Mouse (Mus musculus): ENCODE data around the gene Ndufs8. TPM values are rescaled to one million over a fixed set of nuclear protein-coding genes. Genes with fewer than 3 reads are reported as not detected.

Gene Ndufs8
- polyA plus RNA-seq, 1 experiment: 423 TPM

GRCm38 (mm10) chr19:3955033-3955432 lies 42.5 kb upstream of the Ndufs8 start:
- no peak overlapping the region for H3K27ac ChIP-seq (ENCODE audit: insufficient read depth, low read depth, low read length)
- TF ChIP-seq POLR2A (IDR thresholded peaks at IDR 0.05; ENCODE audit: low read depth, low read length) (no peak), CTCF (IDR thresholded peaks at IDR 0.05; ENCODE audit: extremely low read depth, insufficient read length, insufficient replicate concordance, low read depth, low read length) (no peak)
- peaks cover 25% of the 10 kb centered on the region for H3K4me1 ChIP-seq (ENCODE audit: control insufficient read depth, insufficient read depth, insufficient read length, low read length)
- WGBS: 60% methylated on average over 3 of the region's 3 CpGs
- no peak overlapping the region for H3K4me3 ChIP-seq (ENCODE audit: low read depth, low read length)
- no peaks in the 10 kb centered on the region for H3K36me3 ChIP-seq (ENCODE audit: control insufficient read depth, insufficient read depth, low read length)
- H3K27me3 ChIP-seq (ENCODE audit: control insufficient read depth, insufficient read depth, low read length): no peaks in the 10 kb centered on the region

DNA sequence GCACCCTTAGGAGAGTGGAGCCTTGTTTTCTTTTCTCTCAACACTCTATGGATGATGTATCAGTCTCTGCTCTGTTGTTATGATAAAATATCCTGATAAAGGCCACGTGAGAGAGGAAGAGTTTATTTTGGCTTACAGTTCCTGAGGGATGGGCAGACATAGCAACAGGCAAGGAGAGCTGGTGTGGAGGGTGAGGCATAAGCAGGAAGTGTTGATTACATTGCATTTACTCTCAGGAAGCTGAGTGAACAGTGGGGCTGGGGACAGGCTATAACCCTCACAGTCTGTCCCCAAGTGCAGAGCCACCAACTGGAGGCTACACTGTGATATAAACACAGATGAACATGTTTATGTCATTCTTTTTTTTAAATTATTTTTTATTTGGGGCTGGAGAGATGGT lies 39.5 kb upstream of the Ndufs8 start:
- WGBS: 40% methylated on average over 1 of the region's 1 CpGs
- Histone ChIP-seq H3K4me1 (ENCODE audit: control insufficient read depth, insufficient read depth, insufficient read length, low read length) (peaks cover 15% of the 10 kb centered on the region), H3K4me3 (ENCODE audit: low read depth, low read length) (no peak overlapping the region), H3K27me3 (ENCODE audit: control insufficient read depth, insufficient read depth, low read length) (no peaks in the 10 kb centered on the region), H3K27ac (ENCODE audit: insufficient read depth, low read depth, low read length) (no peak overlapping the region), H3K36me3 (ENCODE audit: control insufficient read depth, insufficient read depth, low read length) (peaks cover 14% of the 10 kb centered on the region)
- no peak for TF ChIP-seq POLR2A (IDR thresholded peaks at IDR 0.05; ENCODE audit: low read depth, low read length)
- no peak for TF ChIP-seq CTCF (IDR thresholded peaks at IDR 0.05; ENCODE audit: extremely low read depth, insufficient read length, insufficient replicate concordance, low read depth, low read length)

- Histone ChIP-seq H3K27ac (ENCODE audit: insufficient read depth, low read depth, low read length) (no peak overlapping the region), H3K27me3 (ENCODE audit: control insufficient read depth, insufficient read depth, low read length) (no peaks in the 10 kb centered on the region), H3K4me3 (ENCODE audit: low read depth, low read length) (no peak overlapping the region), H3K4me1 (ENCODE audit: control insufficient read depth, insufficient read depth, insufficient read length, low read length) (peaks cover 12% of the 10 kb centered on the region), H3K36me3 (ENCODE audit: control insufficient read depth, insufficient read depth, low read length) (peaks cover 16% of the 10 kb centered on the region)
- TF ChIP-seq CTCF (IDR thresholded peaks at IDR 0.05; ENCODE audit: extremely low read depth, insufficient read length, insufficient replicate concordance, low read depth, low read length): no peak
- no peak for TF ChIP-seq POLR2A (IDR thresholded peaks at IDR 0.05; ENCODE audit: low read depth, low read length)
These were observed 38.9 kb upstream of the Ndufs8 start for GRCm38 (mm10) chr19:3951461-3951860.

DNA sequence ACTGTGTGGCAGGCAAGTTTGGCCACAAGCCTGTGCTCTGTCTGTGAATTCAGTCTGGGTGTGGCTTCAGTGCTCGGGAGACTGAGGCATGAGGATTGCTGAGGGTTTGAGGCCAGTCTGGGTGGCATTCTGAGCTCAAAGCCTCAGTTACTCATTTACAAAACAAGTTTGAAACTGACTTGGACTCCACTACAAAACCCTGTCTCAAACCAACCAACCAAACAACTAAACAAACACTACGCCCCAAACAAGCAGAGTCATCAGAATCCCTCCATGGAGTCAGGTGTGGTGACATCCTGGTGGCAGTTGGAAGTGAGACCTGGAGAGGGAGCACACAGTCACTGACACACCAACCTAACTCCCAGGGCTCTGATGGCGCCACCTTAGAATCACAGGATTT lies 37.8 kb upstream of the Ndufs8 start:
- H3K4me3 ChIP-seq (ENCODE audit: low read depth, low read length): no peak overlapping the region
- no peak overlapping the region for H3K27ac ChIP-seq (ENCODE audit: insufficient read depth, low read depth, low read length)
- H3K27me3 ChIP-seq (ENCODE audit: control insufficient read depth, insufficient read depth, low read length): no peaks in the 10 kb centered on the region
- H3K4me1 ChIP-seq (ENCODE audit: control insufficient read depth, insufficient read depth, insufficient read length, low read length): peaks cover 4% of the 10 kb centered on the region
- WGBS: 90% methylated on average over 3 of the region's 3 CpGs
- TF ChIP-seq POLR2A (IDR thresholded peaks at IDR 0.05; ENCODE audit: low read depth, low read length) (no peak), CTCF (IDR thresholded peaks at IDR 0.05; ENCODE audit: extremely low read depth, insufficient read length, insufficient replicate concordance, low read depth, low read length) (no peak)
- H3K36me3 ChIP-seq (ENCODE audit: control insufficient read depth, insufficient read depth, low read length): peaks cover 18% of the 10 kb centered on the region

- no peak overlapping the region for H3K4me3 ChIP-seq (ENCODE audit: low read depth, low read length)
- peaks cover 19% of the 10 kb centered on the region for H3K36me3 ChIP-seq (ENCODE audit: control insufficient read depth, insufficient read depth, low read length)
- no peak overlapping the region for H3K27ac ChIP-seq (ENCODE audit: insufficient read depth, low read depth, low read length)
- H3K4me1 ChIP-seq (ENCODE audit: control insufficient read depth, insufficient read depth, insufficient read length, low read length): peaks cover 3% of the 10 kb centered on the region; the same call in 1 of the 2 replicates
- TF ChIP-seq POLR2A (IDR thresholded peaks at IDR 0.05; ENCODE audit: low read depth, low read length): no peak
- TF ChIP-seq CTCF (IDR thresholded peaks at IDR 0.05; ENCODE audit: extremely low read depth, insufficient read length, insufficient replicate concordance, low read depth, low read length): no peak
- whole genome bisulfite sequencing: 88% methylated on average over 14 of the region's 14 CpGs
- H3K27me3 ChIP-seq (ENCODE audit: control insufficient read depth, insufficient read depth, low read length): no peaks in the 10 kb centered on the region
These were observed 36.0 kb upstream of the Ndufs8 start for GRCm38 (mm10) chr19:3948546-3948945.

DNA sequence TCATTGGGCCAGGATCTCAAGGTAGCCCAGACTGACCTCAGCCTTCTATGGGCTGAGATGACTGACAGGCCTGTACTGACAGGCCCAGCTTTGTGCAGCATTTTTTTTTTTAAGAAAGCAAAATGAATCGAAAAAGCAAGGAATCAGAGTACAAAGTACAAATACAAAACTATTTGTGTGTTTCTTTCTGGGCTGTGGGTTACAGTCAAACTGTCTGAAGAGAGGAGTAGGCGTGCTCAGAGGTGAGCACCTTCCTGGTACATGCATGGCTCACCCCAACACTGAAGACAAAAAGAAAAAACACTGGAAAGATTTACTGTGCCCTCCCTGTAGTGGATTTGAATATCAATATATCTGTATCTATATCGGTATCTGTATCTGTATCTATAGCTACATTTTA lies 35.2 kb upstream of the Ndufs8 start:
- peaks cover 19% of the 10 kb centered on the region for H3K36me3 ChIP-seq (ENCODE audit: control insufficient read depth, insufficient read depth, low read length)
- TF ChIP-seq CTCF (IDR thresholded peaks at IDR 0.05; ENCODE audit: extremely low read depth, insufficient read length, insufficient replicate concordance, low read depth, low read length) (no peak), POLR2A (IDR thresholded peaks at IDR 0.05; ENCODE audit: low read depth, low read length) (no peak)
- no peak overlapping the region for H3K27ac ChIP-seq (ENCODE audit: insufficient read depth, low read depth, low read length)
- 74% methylated on average over 3 of the region's 3 CpGs for WGBS
- peaks cover 8% of the 10 kb centered on the region for H3K4me1 ChIP-seq (ENCODE audit: control insufficient read depth, insufficient read depth, insufficient read length, low read length)
- H3K27me3 ChIP-seq (ENCODE audit: control insufficient read depth, insufficient read depth, low read length): no peaks in the 10 kb centered on the region
- no peak overlapping the region for H3K4me3 ChIP-seq (ENCODE audit: low read depth, low read length)

GRCm38 (mm10) chr19:3946715-3947114 lies 34.1 kb upstream of the Ndufs8 start:
- Histone ChIP-seq H3K4me3 (ENCODE audit: low read depth, low read length) (no peak overlapping the region), H3K4me1 (ENCODE audit: control insufficient read depth, insufficient read depth, insufficient read length, low read length) (peaks cover 12% of the 10 kb centered on the region), H3K27me3 (ENCODE audit: control insufficient read depth, insufficient read depth, low read length) (no peaks in the 10 kb centered on the region), H3K36me3 (ENCODE audit: control insufficient read depth, insufficient read depth, low read length) (peaks cover 22% of the 10 kb centered on the region), H3K27ac (ENCODE audit: insufficient read depth, low read depth, low read length) (no peak overlapping the region)
- 45% methylated on average over 2 of the region's 2 CpGs for WGBS
- TF ChIP-seq CTCF (IDR thresholded peaks at IDR 0.05; ENCODE audit: extremely low read depth, insufficient read length, insufficient replicate concordance, low read depth, low read length): peak; percentile 84; the same call in 1 of the 2 replicates
- no peak for TF ChIP-seq POLR2A (IDR thresholded peaks at IDR 0.05; ENCODE audit: low read depth, low read length)
